Mouse (Mus musculus): ENCODE measurements at regions not wholly inside any gene's neighbourhood (a gene's known extent, or its start where the extent isn't known, plus 50 kb on each side); places are given as distances from the start of the nearest gene placed in this dataset.

GRCm38 (mm10) chr19:26938911-26939310, 53.2 kb downstream of the Gm815 start:
- 85% methylated on average over 8 of the region's 8 CpGs for WGBS
- H3K9me3 ChIP-seq, result no peaks in the 10 kb centered on the region
- H3K27ac ChIP-seq (replicated peaks), result no peak overlapping the region
- H3K4me1 ChIP-seq (replicated peaks), result 0 out of 2 replicates have a peak, but pooled peaks cover 3% of the 10 kb centered on the region
- no peak for ATAC-seq (ENCODE audit: low read depth)
- no peak overlapping the region for H3K9ac ChIP-seq
- H3K36me3 ChIP-seq, result no peaks in the 10 kb centered on the region
- H3K4me2 ChIP-seq, result no peak overlapping the region
- H3K4me3 ChIP-seq, result no peak overlapping the region
- no peaks in the 10 kb centered on the region for H3K27me3 ChIP-seq

DNA sequence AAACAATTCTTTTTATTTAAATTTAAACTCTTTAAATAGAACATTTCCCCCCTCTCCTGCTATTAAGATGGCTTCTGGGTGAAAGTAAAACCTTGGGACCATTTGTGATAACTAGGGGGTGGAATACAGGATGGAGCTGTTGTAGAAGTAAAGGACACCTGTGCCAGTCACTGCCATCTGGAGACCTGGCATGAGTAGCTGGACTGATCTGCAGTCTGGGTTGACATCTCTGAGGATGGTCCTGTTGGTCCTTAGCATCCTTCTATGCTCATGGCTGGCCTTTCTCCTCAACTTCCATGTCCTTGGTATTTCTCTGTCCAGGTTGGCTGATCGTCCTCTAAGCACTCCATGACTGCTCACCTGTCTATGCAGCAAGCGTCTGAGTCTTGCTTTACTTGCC, 58.3 kb downstream of the Gm815 start:
- Histone ChIP-seq H3K9ac (no peak overlapping the region), H3K27me3 (no peaks in the 10 kb centered on the region), H3K4me3 (no peak overlapping the region), H3K9me3 (no peaks in the 10 kb centered on the region), H3K4me1 (replicated peaks) (no peaks in the 10 kb centered on the region), H3K27ac (replicated peaks) (no peak overlapping the region), H3K36me3 (no peaks in the 10 kb centered on the region), H3K4me2 (no peak overlapping the region)
- 93% methylated on average over 2 of the region's 2 CpGs for WGBS
- ATAC-seq (ENCODE audit: low read depth), result no peak

DNA sequence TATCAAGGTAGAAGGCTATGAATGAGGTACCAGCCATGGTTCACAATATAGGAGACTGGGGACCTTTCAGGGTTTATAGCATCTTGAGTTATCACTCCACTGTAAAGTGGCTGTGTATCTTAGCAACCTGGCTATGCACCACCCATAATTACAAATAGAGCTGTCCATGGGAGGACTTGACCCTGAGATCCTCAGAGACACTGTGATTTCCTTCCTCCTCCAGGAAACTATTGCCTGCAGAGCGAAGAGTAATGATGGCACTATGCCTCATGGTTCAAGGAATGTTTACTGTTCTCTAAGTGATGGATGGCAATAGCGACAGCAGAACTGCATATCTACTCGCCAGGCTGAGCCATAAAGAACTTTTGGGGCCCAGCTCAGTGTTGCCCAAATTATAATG, 60.9 kb downstream of the Gm815 start:
- Histone ChIP-seq H3K4me1 (replicated peaks) (no peaks in the 10 kb centered on the region), H3K9me3 (no peaks in the 10 kb centered on the region), H3K4me2 (no peak overlapping the region), H3K27me3 (no peaks in the 10 kb centered on the region), H3K36me3 (no peaks in the 10 kb centered on the region), H3K9ac (no peak overlapping the region), H3K4me3 (no peak overlapping the region), H3K27ac (replicated peaks) (no peak overlapping the region)
- WGBS, result 73% methylated on average over 3 of the region's 3 CpGs
- no peak for ATAC-seq (ENCODE audit: low read depth)

- ATAC-seq (ENCODE audit: low read depth), result no peak
- H3K9ac ChIP-seq, result no peak overlapping the region
- H3K27me3 ChIP-seq, result no peaks in the 10 kb centered on the region
- H3K9me3 ChIP-seq, result no peaks in the 10 kb centered on the region
- H3K4me3 ChIP-seq, result no peak overlapping the region
- H3K27ac ChIP-seq (replicated peaks), result no peak overlapping the region
- H3K4me1 ChIP-seq (replicated peaks), result no peaks in the 10 kb centered on the region
- no peaks in the 10 kb centered on the region for H3K36me3 ChIP-seq
- H3K4me2 ChIP-seq, result no peak overlapping the region
- WGBS, result 96% methylated on average over 2 of the region's 2 CpGs
Measured at GRCm38 (mm10) chr19:26948479-26948878, 62.8 kb downstream of the Gm815 start.

GRCm38 (mm10) chr19:26949153-26949552, 63.5 kb downstream of the Gm815 start:
- no peaks in the 10 kb centered on the region for H3K9me3 ChIP-seq
- no peak overlapping the region for H3K4me3 ChIP-seq
- H3K4me1 ChIP-seq (replicated peaks), result no peaks in the 10 kb centered on the region
- 75% methylated on average over 4 of the region's 4 CpGs for WGBS
- H3K9ac ChIP-seq, result no peak overlapping the region
- no peak for ATAC-seq (ENCODE audit: low read depth)
- H3K27ac ChIP-seq (replicated peaks), result no peak overlapping the region
- H3K4me2 ChIP-seq, result no peak overlapping the region
- H3K36me3 ChIP-seq, result no peaks in the 10 kb centered on the region
- no peaks in the 10 kb centered on the region for H3K27me3 ChIP-seq

- H3K27me3 ChIP-seq, result no peaks in the 10 kb centered on the region
- no peaks in the 10 kb centered on the region for H3K36me3 ChIP-seq
- H3K4me2 ChIP-seq, result no peak overlapping the region
- ATAC-seq (ENCODE audit: low read depth), result no peak
- WGBS, result 78% methylated on average over 8 of the region's 8 CpGs
- H3K4me3 ChIP-seq, result no peak overlapping the region
- H3K27ac ChIP-seq (replicated peaks), result no peak overlapping the region
- no peaks in the 10 kb centered on the region for H3K4me1 ChIP-seq (replicated peaks)
- H3K9ac ChIP-seq, result no peak overlapping the region
- H3K9me3 ChIP-seq, result no peaks in the 10 kb centered on the region
Measured at GRCm38 (mm10) chr19:26953348-26953747, 67.7 kb downstream of the Gm815 start.

DNA sequence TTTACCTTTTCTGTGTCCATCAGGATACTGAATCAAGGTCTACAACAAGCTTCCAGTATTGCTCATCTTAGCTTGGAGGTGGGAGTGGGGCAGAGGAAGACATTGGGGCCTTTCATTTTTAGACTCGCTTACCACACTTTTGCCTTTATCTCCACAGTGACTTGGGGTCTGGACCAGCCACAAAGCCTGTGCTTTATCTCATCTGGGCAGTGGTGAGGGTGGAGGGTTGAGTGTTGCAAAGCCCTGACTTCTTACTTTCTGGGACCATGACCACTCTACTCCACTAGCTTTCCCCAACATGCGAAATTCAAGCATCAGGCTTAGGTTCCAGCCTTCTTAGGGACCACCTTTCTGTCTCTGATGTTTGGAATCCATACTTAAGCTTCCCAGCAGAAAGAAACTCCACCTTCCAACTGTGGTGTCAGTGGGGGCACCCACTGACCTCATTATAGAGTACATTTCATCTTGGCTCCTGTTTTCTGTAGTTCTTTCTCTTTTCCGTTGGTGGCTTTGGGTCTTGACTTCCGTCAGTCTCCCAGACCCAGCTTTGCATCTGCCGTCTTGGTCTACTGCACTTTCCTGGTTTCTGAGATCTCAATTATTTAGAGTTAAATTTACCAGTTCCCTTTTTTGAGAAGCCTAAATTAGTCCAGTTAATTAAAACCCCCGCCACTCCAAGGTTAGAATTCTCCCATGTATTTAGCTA, 80.5 kb downstream of the Gm815 start:
- Histone ChIP-seq H3K4me3 (no peak overlapping the region), H3K4me2 (no peak overlapping the region), H3K27me3 (no peaks in the 10 kb centered on the region), H3K9ac (no peak overlapping the region), H3K9me3 (no peaks in the 10 kb centered on the region), H3K4me1 (replicated peaks) (no peaks in the 10 kb centered on the region), H3K27ac (replicated peaks) (no peak overlapping the region), H3K36me3 (no peaks in the 10 kb centered on the region)
- no peak for ATAC-seq (ENCODE audit: low read depth)
- WGBS, result 93% methylated on average over 6 of the region's 6 CpGs

GRCm38 (mm10) chr19:26973058-26973457, 87.4 kb downstream of the Gm815 start:
- H3K27me3 ChIP-seq, result no peaks in the 10 kb centered on the region
- 64% methylated on average over 1 of the region's 1 CpGs for WGBS
- no peak overlapping the region for H3K4me3 ChIP-seq
- H3K9me3 ChIP-seq, result no peaks in the 10 kb centered on the region
- peaks cover 16% of the 10 kb centered on the region for H3K4me1 ChIP-seq (replicated peaks)
- no peak overlapping the region for H3K4me2 ChIP-seq
- no peak overlapping the region for H3K9ac ChIP-seq
- H3K36me3 ChIP-seq, result no peaks in the 10 kb centered on the region
- no peak overlapping the region for H3K27ac ChIP-seq (replicated peaks)
- no peak for ATAC-seq (ENCODE audit: low read depth)

GRCm38 (mm10) chr19:26973773-26974548, 88.3 kb downstream of the Gm815 start:
- no peak for ATAC-seq (ENCODE audit: low read depth)
- no peak overlapping the region for H3K4me3 ChIP-seq
- H3K9ac ChIP-seq, result no peak overlapping the region
- H3K9me3 ChIP-seq, result no peaks in the 10 kb centered on the region
- H3K27ac ChIP-seq (replicated peaks), result no peak overlapping the region
- 90% methylated on average over 6 of the region's 6 CpGs for WGBS
- no peak overlapping the region for H3K4me2 ChIP-seq
- no peaks in the 10 kb centered on the region for H3K36me3 ChIP-seq
- H3K4me1 ChIP-seq (replicated peaks), result peaks cover 22% of the 10 kb centered on the region
- no peaks in the 10 kb centered on the region for H3K27me3 ChIP-seq

DNA sequence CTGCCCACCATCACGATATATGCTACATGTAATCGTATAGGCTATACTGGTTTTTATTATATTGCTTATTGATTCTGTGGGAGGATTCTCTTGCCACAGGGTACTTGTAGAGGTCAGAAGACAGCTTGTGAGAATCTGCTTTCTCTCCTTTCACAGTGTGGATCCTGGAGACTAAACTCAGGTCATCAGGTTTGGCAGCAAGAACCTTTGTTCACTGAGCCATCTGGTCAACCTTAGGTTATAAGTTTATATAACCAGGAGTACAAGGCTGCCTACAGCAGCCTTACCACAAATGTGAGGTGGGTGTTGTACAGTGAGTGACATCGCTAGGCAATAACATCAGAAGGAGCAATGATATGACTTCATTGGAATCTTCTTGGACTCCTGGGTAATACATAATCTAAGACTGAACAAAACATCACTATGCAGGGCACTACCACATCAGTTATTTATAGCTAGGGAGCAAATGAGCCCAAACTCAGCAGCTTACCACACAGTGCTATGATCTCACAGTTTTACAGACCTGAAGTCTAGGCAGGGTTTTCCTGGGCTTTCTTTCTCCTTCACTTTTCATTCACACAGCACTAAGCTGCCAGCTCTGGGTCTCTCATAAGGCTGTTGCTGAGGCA, 89.0 kb downstream of the Gm815 start:
- ATAC-seq (ENCODE audit: low read depth), result no peak
- Histone ChIP-seq H3K9ac (no peak overlapping the region), H3K4me3 (no peak overlapping the region)

DNA sequence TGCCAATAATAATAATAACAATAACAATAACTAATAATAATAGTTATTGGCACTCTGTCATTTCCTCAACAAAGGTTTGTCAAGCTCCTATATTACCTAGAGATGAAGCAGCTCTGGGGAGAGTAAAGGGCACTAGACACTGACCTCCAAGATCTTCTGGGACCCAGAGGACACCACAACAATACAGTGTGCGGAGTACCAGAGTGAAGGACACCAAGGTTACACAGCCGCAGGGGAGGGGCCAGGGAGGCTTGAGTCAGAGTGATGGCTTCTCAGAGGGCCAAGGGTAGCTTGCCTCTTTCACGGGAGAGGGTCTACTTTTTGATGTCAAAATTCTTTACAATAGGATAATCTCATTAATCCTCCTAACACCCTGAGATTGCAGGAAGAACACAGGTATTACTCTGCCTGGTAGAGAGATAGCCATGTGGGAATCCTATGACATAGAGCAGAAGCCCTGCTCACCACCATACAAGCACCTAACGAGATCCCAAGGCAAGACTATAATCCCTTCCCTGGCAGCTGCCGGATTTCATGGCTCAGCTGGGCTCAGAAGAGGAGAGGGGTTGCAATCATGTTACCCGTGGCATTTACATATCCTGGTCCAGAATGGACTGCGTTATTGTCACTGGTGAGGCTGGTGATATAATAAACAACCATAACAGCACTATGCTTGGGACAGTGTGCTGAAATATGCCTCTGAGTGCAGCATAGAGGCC, 91.1 kb downstream of the Gm815 start:
- no peaks in the 10 kb centered on the region for H3K27me3 ChIP-seq
- no peak overlapping the region for H3K9ac ChIP-seq
- 0 out of 2 replicates have a peak, but pooled peaks have one; percentile 29 for ATAC-seq (ENCODE audit: low read depth)
- H3K36me3 ChIP-seq, result no peaks in the 10 kb centered on the region
- H3K4me1 ChIP-seq (replicated peaks), result peaks cover 22% of the 10 kb centered on the region
- no peak overlapping the region for H3K4me2 ChIP-seq
- no peaks in the 10 kb centered on the region for H3K9me3 ChIP-seq
- H3K4me3 ChIP-seq, result no peak overlapping the region
- H3K27ac ChIP-seq (replicated peaks), result peak overlapping the region; percentile 83
- 42% methylated on average over 7 of the region's 7 CpGs for WGBS

More for the DNA sequence above, 89.0 kb downstream of the Gm815 start:
- no peak overlapping the region for H3K4me2 ChIP-seq
- peaks cover 22% of the 10 kb centered on the region for H3K4me1 ChIP-seq (replicated peaks)
- no peak overlapping the region for H3K27ac ChIP-seq (replicated peaks)
- no peaks in the 10 kb centered on the region for H3K27me3 ChIP-seq
- no peaks in the 10 kb centered on the region for H3K36me3 ChIP-seq
- 96% methylated on average over 3 of the region's 3 CpGs for WGBS
- H3K9me3 ChIP-seq, result no peaks in the 10 kb centered on the region

Data from neural tube, embryonic 13.5 days (tissue).